Mouse (Mus musculus) CH12.LX (cell line): ENCODE results near the gene Iqcc. TPM values are rescaled to one million over a fixed set of nuclear protein-coding genes. Genes with fewer than 3 reads are reported as not detected.

Source experiments
- polyA plus RNA-seq: library from polyadenylated mRNA; unstranded; fragments of >175 nt; gene quantifications from 2 replicates; pipeline ENCODE4 v1.2.1, GENCODE M21; 2012; ENCODE audit warnings: low read depth; ENCODE audit not compliant: insufficient read length
- total RNA-seq, 2 experiments: library from RNA; depleted of rRNA; stranded (reverse); fragments of 300-350 nt in 1 of 2; fragments of >200 nt in 1 of 2; gene quantifications; 2 replicates each; pipeline ENCODE4 v1.2.3; 2012 to 2014

The Iqcc gene
- total and polyA plus RNA-seq, 3 experiments, result 13.5 to 27.0 (median 18.4) TPM

Other genes starting within 250 kb of the Iqcc start
- 0.04 TPM in 1 of 2 replicates, not detected in the other for gene Zbtb8a, start 241.0 kb downstream of the Iqcc start, total RNA-seq (2012; rRNA removed)
- 0.16 TPM in 1 of 2 replicates, not detected in the other for gene Zbtb8a, start 241.0 kb downstream of the Iqcc start, total RNA-seq (2014; rRNA removed)
- 0.11 TPM in 1 of 2 replicates, not detected in the other for gene Zbtb8a, start 241.0 kb downstream of the Iqcc start, polyA plus RNA-seq
- gene Zbtb8b, start 178.2 kb downstream of the Iqcc start, total RNA-seq (2012; rRNA removed), result 0.04 TPM in 2 replicates
- gene Zbtb8b, start 178.2 kb downstream of the Iqcc start, total RNA-seq (2014; rRNA removed), result not detected in 2 replicates
- not detected in 2 replicates for gene Zbtb8b, start 178.2 kb downstream of the Iqcc start, polyA plus RNA-seq
- 20.2 and 20.4 TPM in 2 replicates for gene Bsdc1, start 157.5 kb downstream of the Iqcc start, total RNA-seq (2012; rRNA removed)
- gene Bsdc1, start 157.5 kb downstream of the Iqcc start, total RNA-seq (2014; rRNA removed), result 19.3 and 20.6 TPM in 2 replicates
- gene Bsdc1, start 157.5 kb downstream of the Iqcc start, polyA plus RNA-seq, result 16.1 and 27.2 TPM in 2 replicates
- gene Tssk3, start 128.1 kb downstream of the Iqcc start, total RNA-seq (2012; rRNA removed), result 0.13 TPM in 1 of 2 replicates, not detected in the other
- gene Tssk3, start 128.1 kb downstream of the Iqcc start, total RNA-seq (2014; rRNA removed), result not detected in 2 replicates
- gene Tssk3, start 128.1 kb downstream of the Iqcc start, polyA plus RNA-seq, result not detected in 2 replicates
- gene Fam229a, start 127.9 kb downstream of the Iqcc start, total RNA-seq (2012; rRNA removed), result not detected in 2 replicates
- not detected in 2 replicates for gene Fam229a, start 127.9 kb downstream of the Iqcc start, total RNA-seq (2014; rRNA removed)
- gene Fam229a, start 127.9 kb downstream of the Iqcc start, polyA plus RNA-seq, result not detected in 2 replicates
- gene Marcksl1, start 105.5 kb downstream of the Iqcc start, total RNA-seq (2012; rRNA removed), result 194 and 195 TPM in 2 replicates
- 260 and 265 TPM in 2 replicates for gene Marcksl1, start 105.5 kb downstream of the Iqcc start, total RNA-seq (2014; rRNA removed)
- 423 and 494 TPM in 2 replicates for gene Marcksl1, start 105.5 kb downstream of the Iqcc start, polyA plus RNA-seq
- 71.7 and 75.4 TPM in 2 replicates for gene Hdac1, start 76.4 kb downstream of the Iqcc start, total RNA-seq (2012; rRNA removed)
- 104 and 106 TPM in 2 replicates for gene Hdac1, start 76.4 kb downstream of the Iqcc start, total RNA-seq (2014; rRNA removed)
- 231 and 233 TPM in 2 replicates for gene Hdac1, start 76.4 kb downstream of the Iqcc start, polyA plus RNA-seq
- 67.2 and 80.9 TPM in 2 replicates for gene Lck, start 45.5 kb downstream of the Iqcc start, total RNA-seq (2012; rRNA removed)
- 64.6 and 70.0 TPM in 2 replicates for gene Lck, start 45.5 kb downstream of the Iqcc start, total RNA-seq (2014; rRNA removed)
- 138 and 177 TPM in 2 replicates for gene Lck, start 45.5 kb downstream of the Iqcc start, polyA plus RNA-seq
- 1.1 and 1.4 TPM in 2 replicates for gene Fam167b, start 40.5 kb downstream of the Iqcc start, total RNA-seq (2012; rRNA removed)
- gene Fam167b, start 40.5 kb downstream of the Iqcc start, total RNA-seq (2014; rRNA removed), result 0.49 TPM in 1 of 2 replicates, not detected in the other
- gene Fam167b, start 40.5 kb downstream of the Iqcc start, polyA plus RNA-seq, result 0.82 and 1.2 TPM in 2 replicates
- gene Eif3i, start 18.5 kb downstream of the Iqcc start, total RNA-seq (2012; rRNA removed), result 667 and 673 TPM in 2 replicates
- gene Eif3i, start 18.5 kb downstream of the Iqcc start, total RNA-seq (2014; rRNA removed), result 702 and 753 TPM in 2 replicates
- 418 and 446 TPM in 2 replicates for gene Eif3i, start 18.5 kb downstream of the Iqcc start, polyA plus RNA-seq
- gene Tmem234, start 18.4 kb downstream of the Iqcc start, total RNA-seq (2012; rRNA removed), result 111 and 121 TPM in 2 replicates
- 97.6 and 104 TPM in 2 replicates for gene Tmem234, start 18.4 kb downstream of the Iqcc start, total RNA-seq (2014; rRNA removed)
- gene Tmem234, start 18.4 kb downstream of the Iqcc start, polyA plus RNA-seq, result 112 and 113 TPM in 2 replicates
- 0.59 and 1.6 TPM in 2 replicates for gene Dcdc2b, start 4.8 kb downstream of the Iqcc start, total RNA-seq (2012; rRNA removed)
- not detected in 2 replicates for gene Dcdc2b, start 4.8 kb downstream of the Iqcc start, total RNA-seq (2014; rRNA removed)
- gene Dcdc2b, start 4.8 kb downstream of the Iqcc start, polyA plus RNA-seq, result 0.66 and 1.1 TPM in 2 replicates
- gene Ccdc28b, start 4.8 kb upstream of the Iqcc start, total RNA-seq (2012; rRNA removed), result 24.0 and 24.2 TPM in 2 replicates
- 27.3 and 35.5 TPM in 2 replicates for gene Ccdc28b, start 4.8 kb upstream of the Iqcc start, total RNA-seq (2014; rRNA removed)
- gene Ccdc28b, start 4.8 kb upstream of the Iqcc start, polyA plus RNA-seq, result 26.6 and 28.0 TPM in 2 replicates
- 51.8 and 68.2 TPM in 2 replicates for gene Txlna, start 22.0 kb upstream of the Iqcc start, total RNA-seq (2012; rRNA removed)
- gene Txlna, start 22.0 kb upstream of the Iqcc start, total RNA-seq (2014; rRNA removed), result 50.0 and 52.2 TPM in 2 replicates
- gene Txlna, start 22.0 kb upstream of the Iqcc start, polyA plus RNA-seq, result 64.7 and 103 TPM in 2 replicates
- gene Kpna6, start 53.7 kb upstream of the Iqcc start, total RNA-seq (2012; rRNA removed), result 17.3 and 23.9 TPM in 2 replicates
- 19.6 and 22.4 TPM in 2 replicates for gene Kpna6, start 53.7 kb upstream of the Iqcc start, total RNA-seq (2014; rRNA removed)
- 25.8 and 26.4 TPM in 2 replicates for gene Kpna6, start 53.7 kb upstream of the Iqcc start, polyA plus RNA-seq
- gene Tmem39b, start 77.7 kb upstream of the Iqcc start, total RNA-seq (2012; rRNA removed), result 11.3 and 11.9 TPM in 2 replicates
- gene Tmem39b, start 77.7 kb upstream of the Iqcc start, total RNA-seq (2014; rRNA removed), result 13.9 and 14.6 TPM in 2 replicates
- 33.5 and 37.7 TPM in 2 replicates for gene Tmem39b, start 77.7 kb upstream of the Iqcc start, polyA plus RNA-seq
- 58.6 and 65.9 TPM in 2 replicates for gene Khdrbs1, start 123.2 kb upstream of the Iqcc start, total RNA-seq (2012; rRNA removed)
- 67.4 and 79.0 TPM in 2 replicates for gene Khdrbs1, start 123.2 kb upstream of the Iqcc start, total RNA-seq (2014; rRNA removed)
- 125 TPM in 2 replicates for gene Khdrbs1, start 123.2 kb upstream of the Iqcc start, polyA plus RNA-seq
- 113 and 163 TPM in 2 replicates for gene Ptp4a2, start 192.1 kb upstream of the Iqcc start, total RNA-seq (2012; rRNA removed)
- 415 and 493 TPM in 2 replicates for gene Ptp4a2, start 192.1 kb upstream of the Iqcc start, total RNA-seq (2014; rRNA removed)
- 327 and 467 TPM in 2 replicates for gene Ptp4a2, start 192.1 kb upstream of the Iqcc start, polyA plus RNA-seq